Mouse (Mus musculus): ENCODE measurements around the gene Gm42906. TPM values are rescaled to one million over a fixed set of nuclear protein-coding genes. Genes with fewer than 3 reads are reported as not detected.
A peak's percentile ranks its signal among the peaks of the same experiment; 100 is the strongest.

The Gm42906 gene
- polyA plus RNA-seq, 1 experiment = not detected

- TF ChIP-seq POLR2A (IDR thresholded peaks at IDR 0.05; ENCODE audit: low read depth, low read length) (no peak), CTCF (conservative IDR thresholded peaks at IDR 0.05; ENCODE audit: insufficient read depth, insufficient read length, low read depth, low read length) (no peak)
- DNase-seq = peak; percentile 75
- no peak overlapping the region for H3K4me3 ChIP-seq (ENCODE audit: insufficient read depth, low read depth, low read length)
- no peaks in the 10 kb centered on the region for H3K27me3 ChIP-seq (replicated peaks; ENCODE audit: control insufficient read depth, insufficient read depth, low read length)
- 0 out of 2 replicates have a peak, but pooled peaks cover 1% of the 10 kb centered on the region for H3K36me3 ChIP-seq (ENCODE audit: control insufficient read depth, insufficient read depth, low read length)
- H3K27ac ChIP-seq (ENCODE audit: insufficient read depth, low read depth, low read length) = peak overlapping the region; percentile 28
- H3K4me1 ChIP-seq (ENCODE audit: control insufficient read depth, insufficient read depth, low read length) = peaks cover 9% of the 10 kb centered on the region
- WGBS = 61% methylated on average over 12 of the region's 12 CpGs
Observed at GRCm38 (mm10) chr5:151060476-151060875, 367.5 kb downstream of the Gm42906 start.

GRCm38 (mm10) chr5:151059772-151060171 is 368.2 kb downstream of the Gm42906 start:
- H3K36me3 ChIP-seq (ENCODE audit: control insufficient read depth, insufficient read depth, low read length) = 0 out of 2 replicates have a peak, but pooled peaks cover 1% of the 10 kb centered on the region
- DNase-seq = no peak
- peak overlapping the region; percentile 50 for H3K27ac ChIP-seq (ENCODE audit: insufficient read depth, low read depth, low read length)
- H3K4me3 ChIP-seq (ENCODE audit: insufficient read depth, low read depth, low read length) = no peak overlapping the region
- WGBS = 75% methylated on average over 5 of the region's 5 CpGs
- peaks cover 9% of the 10 kb centered on the region for H3K4me1 ChIP-seq (ENCODE audit: control insufficient read depth, insufficient read depth, low read length)
- no peak for TF ChIP-seq CTCF (conservative IDR thresholded peaks at IDR 0.05; ENCODE audit: insufficient read depth, insufficient read length, low read depth, low read length)
- TF ChIP-seq POLR2A (IDR thresholded peaks at IDR 0.05; ENCODE audit: low read depth, low read length) = no peak
- no peaks in the 10 kb centered on the region for H3K27me3 ChIP-seq (replicated peaks; ENCODE audit: control insufficient read depth, insufficient read depth, low read length)

DNA sequence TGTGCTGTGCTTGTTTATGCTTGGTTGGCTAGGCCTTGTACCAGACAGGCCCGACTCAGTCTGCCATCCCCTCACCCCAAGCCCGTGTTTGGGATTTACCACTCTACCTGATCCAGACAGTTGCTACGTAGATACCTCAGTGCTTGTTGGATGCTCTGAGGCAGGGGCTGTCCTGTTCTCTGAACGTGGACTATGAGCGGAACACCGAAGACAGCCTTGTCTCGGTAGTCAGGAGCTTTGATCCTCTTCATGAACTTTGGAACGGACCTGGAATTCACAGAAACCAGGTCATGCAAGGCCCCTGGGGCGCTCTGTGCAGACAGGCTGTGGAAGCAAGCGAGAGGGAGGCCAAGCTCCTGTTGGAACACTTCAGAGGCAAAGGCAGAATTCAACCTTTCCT is 368.6 kb downstream of the Gm42906 start:
- Histone ChIP-seq H3K27me3 (replicated peaks; ENCODE audit: control insufficient read depth, insufficient read depth, low read length) (no peaks in the 10 kb centered on the region), H3K27ac (ENCODE audit: insufficient read depth, low read depth, low read length) (peak overlapping the region; percentile 50), H3K4me1 (ENCODE audit: control insufficient read depth, insufficient read depth, low read length) (peaks cover 9% of the 10 kb centered on the region), H3K36me3 (ENCODE audit: control insufficient read depth, insufficient read depth, low read length) (0 out of 2 replicates have a peak, but pooled peaks cover 1% of the 10 kb centered on the region), H3K4me3 (ENCODE audit: insufficient read depth, low read depth, low read length) (no peak overlapping the region)
- 52% methylated on average over 10 of the region's 10 CpGs for WGBS
- no peak for TF ChIP-seq POLR2A (IDR thresholded peaks at IDR 0.05; ENCODE audit: low read depth, low read length)
- no peak for TF ChIP-seq CTCF (conservative IDR thresholded peaks at IDR 0.05; ENCODE audit: insufficient read depth, insufficient read length, low read depth, low read length)
- DNase-seq = peak; percentile 94

DNA sequence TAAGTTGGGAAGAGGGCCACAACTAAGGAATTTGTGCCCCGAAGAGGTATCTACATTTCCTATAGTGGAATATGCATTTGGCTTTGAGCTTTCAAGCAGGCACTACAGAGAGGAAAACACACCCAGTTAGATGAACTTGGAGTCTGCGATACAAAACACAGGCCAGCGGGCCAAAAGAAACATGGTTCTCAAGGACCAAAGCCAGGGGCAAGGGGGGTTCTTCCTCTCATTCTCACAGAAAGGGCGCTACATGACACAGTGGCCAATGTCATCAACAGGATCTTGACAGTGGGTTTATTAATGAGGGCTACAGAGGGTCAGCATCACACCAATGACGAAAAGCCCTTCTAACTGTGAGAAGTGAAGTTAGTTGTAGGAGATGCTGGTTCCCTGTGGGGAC is 370.2 kb downstream of the Gm42906 start:
- no peak for TF ChIP-seq POLR2A (IDR thresholded peaks at IDR 0.05; ENCODE audit: low read depth, low read length)
- no peak for TF ChIP-seq CTCF (conservative IDR thresholded peaks at IDR 0.05; ENCODE audit: insufficient read depth, insufficient read length, low read depth, low read length)
- 73% methylated on average over 5 of the region's 5 CpGs for WGBS
- DNase-seq = no peak
- Histone ChIP-seq H3K27ac (ENCODE audit: insufficient read depth, low read depth, low read length) (no peak overlapping the region), H3K27me3 (replicated peaks; ENCODE audit: control insufficient read depth, insufficient read depth, low read length) (no peaks in the 10 kb centered on the region), H3K4me3 (ENCODE audit: insufficient read depth, low read depth, low read length) (no peak overlapping the region), H3K4me1 (ENCODE audit: control insufficient read depth, insufficient read depth, low read length) (peaks cover 9% of the 10 kb centered on the region), H3K36me3 (ENCODE audit: control insufficient read depth, insufficient read depth, low read length) (0 out of 2 replicates have a peak, but pooled peaks cover 1% of the 10 kb centered on the region)

DNA sequence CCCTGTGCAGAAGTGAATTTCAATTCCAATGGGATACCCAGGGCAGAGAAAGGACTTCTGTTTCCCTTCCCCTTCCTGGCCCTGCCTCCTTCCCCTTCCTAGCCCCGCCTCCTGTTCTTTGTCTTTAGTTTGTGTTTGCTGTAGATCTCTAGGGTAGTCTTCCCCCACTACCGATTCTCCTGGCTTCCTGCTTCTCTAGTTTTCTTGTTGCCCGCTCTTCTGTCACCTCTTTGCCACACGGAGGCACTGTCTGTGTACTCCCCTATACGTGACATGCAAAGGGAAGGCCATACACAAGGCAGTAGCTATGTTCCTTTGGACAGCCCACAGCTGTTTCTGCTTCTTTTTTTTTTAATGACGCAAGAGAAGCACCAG is 371.1 kb downstream of the Gm42906 start:
- Histone ChIP-seq H3K4me3 (ENCODE audit: insufficient read depth, low read depth, low read length) (no peak overlapping the region), H3K4me1 (ENCODE audit: control insufficient read depth, insufficient read depth, low read length) (peaks cover 9% of the 10 kb centered on the region), H3K27me3 (replicated peaks; ENCODE audit: control insufficient read depth, insufficient read depth, low read length) (no peaks in the 10 kb centered on the region), H3K27ac (ENCODE audit: insufficient read depth, low read depth, low read length) (0 out of 2 replicates have a peak overlapping the region, but pooled peaks have one; percentile 22), H3K36me3 (ENCODE audit: control insufficient read depth, insufficient read depth, low read length) (peaks cover 2% of the 10 kb centered on the region; the same call in 1 of the 2 replicates)
- no peak for TF ChIP-seq POLR2A (IDR thresholded peaks at IDR 0.05; ENCODE audit: low read depth, low read length)
- no peak for TF ChIP-seq CTCF (conservative IDR thresholded peaks at IDR 0.05; ENCODE audit: insufficient read depth, insufficient read length, low read depth, low read length)
- peak; percentile 37 for DNase-seq
- 54% methylated on average over 6 of the region's 6 CpGs for WGBS

DNA sequence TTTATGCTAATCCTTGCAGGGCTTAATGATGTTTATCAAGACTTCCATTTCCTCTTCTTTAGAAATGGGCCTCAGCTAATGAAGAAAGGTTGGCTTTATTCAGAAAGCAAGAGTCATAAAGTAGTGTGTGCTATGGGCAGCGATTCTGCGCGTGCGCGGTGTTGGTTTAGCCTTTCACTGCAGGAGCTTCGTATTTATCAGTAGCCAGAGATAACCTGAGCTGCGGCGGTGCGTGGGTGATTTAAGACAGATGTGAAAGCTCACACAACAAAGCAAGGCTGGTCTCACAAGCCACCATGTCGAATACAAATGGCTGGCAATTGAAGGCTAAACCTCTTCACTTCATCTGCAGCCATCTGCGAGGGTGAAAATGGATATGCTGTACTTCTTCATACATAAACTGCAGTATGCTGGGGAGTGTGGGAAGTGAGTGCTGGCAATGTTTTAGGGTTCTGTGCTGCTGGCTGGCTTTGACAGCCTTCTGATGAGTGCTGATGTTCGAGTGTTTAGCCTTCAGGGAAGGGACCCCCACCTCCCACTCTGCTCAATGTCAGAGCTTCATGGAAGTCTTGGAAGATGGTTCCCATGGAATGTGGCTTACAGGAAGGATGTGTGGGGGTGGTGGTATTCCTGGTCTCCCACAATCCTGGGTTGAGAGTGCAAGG is 371.6 kb downstream of the Gm42906 start:
- TF ChIP-seq POLR2A (IDR thresholded peaks at IDR 0.05; ENCODE audit: low read depth, low read length) = no peak
- TF ChIP-seq CTCF (conservative IDR thresholded peaks at IDR 0.05; ENCODE audit: insufficient read depth, insufficient read length, low read depth, low read length) = no peak
- no peak for DNase-seq
- peaks cover 2% of the 10 kb centered on the region; the same call in 1 of the 2 replicates for H3K36me3 ChIP-seq (ENCODE audit: control insufficient read depth, insufficient read depth, low read length)
- H3K4me1 ChIP-seq (ENCODE audit: control insufficient read depth, insufficient read depth, low read length) = peaks cover 9% of the 10 kb centered on the region
- 75% methylated on average over 12 of the region's 12 CpGs for WGBS
- H3K27me3 ChIP-seq (replicated peaks; ENCODE audit: control insufficient read depth, insufficient read depth, low read length) = no peaks in the 10 kb centered on the region
- no peak overlapping the region for H3K4me3 ChIP-seq (ENCODE audit: insufficient read depth, low read depth, low read length)
- peak overlapping the region; percentile 22; the same call in 1 of the 2 replicates for H3K27ac ChIP-seq (ENCODE audit: insufficient read depth, low read depth, low read length)

- Histone ChIP-seq H3K36me3 (ENCODE audit: control insufficient read depth, insufficient read depth, low read length) (peaks cover 2% of the 10 kb centered on the region; the same call in 1 of the 2 replicates), H3K4me3 (ENCODE audit: insufficient read depth, low read depth, low read length) (no peak overlapping the region), H3K27ac (ENCODE audit: insufficient read depth, low read depth, low read length) (no peak overlapping the region), H3K4me1 (ENCODE audit: control insufficient read depth, insufficient read depth, low read length) (peaks cover 9% of the 10 kb centered on the region), H3K27me3 (replicated peaks; ENCODE audit: control insufficient read depth, insufficient read depth, low read length) (no peaks in the 10 kb centered on the region)
- whole genome bisulfite sequencing = 92% methylated on average over 11 of the region's 11 CpGs
- TF ChIP-seq POLR2A (IDR thresholded peaks at IDR 0.05; ENCODE audit: low read depth, low read length) = no peak
- TF ChIP-seq CTCF (conservative IDR thresholded peaks at IDR 0.05; ENCODE audit: insufficient read depth, insufficient read length, low read depth, low read length) = no peak
- DNase-seq = no peak
Observed at GRCm38 (mm10) chr5:151055426-151056090, 372.4 kb downstream of the Gm42906 start.
